Mouse (Mus musculus) forebrain, embryonic 10.5 days (tissue): ENCODE data around the gene Maml3. TPM values are rescaled to one million over a fixed set of nuclear protein-coding genes. Genes with fewer than 3 reads are reported as not detected.
A peak's percentile ranks its signal among the peaks of the same experiment; 100 is the strongest.

Experiments
- DNase-seq: peaks from one replicate; pipeline ENCODE4 v3.0.0-alpha.2; 2017; ENCODE audit warnings: low spot score; ENCODE audit errors: extremely low spot score
- H3K27ac ChIP-seq: fragments of 300-500 bp; sonication (generic); 2 replicates; pipeline ENCODE4 v1.5.1; 2016; ENCODE audit warnings: mild to moderate bottlenecking
- H3K27me3 ChIP-seq: fragments of 300-500 bp; sonication (generic); 2 replicates; pipeline ENCODE4 v1.6.1; 2016; ENCODE audit warnings: mild to moderate bottlenecking; ENCODE audit not compliant: poor library complexity, severe bottlenecking
- H3K36me3 ChIP-seq: fragments of 300-500 bp; sonication (generic); replicated peaks from 2 replicates; pipeline ENCODE4 v1.6.1; 2016; ENCODE audit warnings: mild to moderate bottlenecking, moderate library complexity
- H3K4me1 ChIP-seq: fragments of 300-500 bp; sonication (generic); 2 replicates; pipeline ENCODE4 v1.6.1; 2016
- H3K4me3 ChIP-seq: fragments of 300-500 bp; sonication (generic); 2 replicates; pipeline ENCODE4 v1.5.1; 2016; ENCODE audit warnings: mild to moderate bottlenecking, moderate library complexity
- H3K9me3 ChIP-seq: fragments of 300-500 bp; sonication (generic); 2 replicates; pipeline ENCODE4 v1.6.1; 2016; ENCODE audit warnings: mild to moderate bottlenecking, moderate library complexity
- WGBS: fragments of 180-500 bp; shearing (Covaris S2); methylation state at CpG from one replicate; pipeline ENCODE4 v1.1.7; 2016; 5-methylcytosine and 5-hydroxymethylcytosine counted together
- polyA plus RNA-seq: library from polyadenylated mRNA; unstranded; fragments of >200 nt; fragmentation: Nextera tagmentation; extraction: Ambion mirVana; gene quantifications from 2 replicates; pipeline ENCODE4 v1.2.1, GENCODE M21; 2016

Maml3 gene
- polyA plus RNA-seq, 1 experiment from 2014 or later, result 5.6 TPM

- H3K4me1 ChIP-seq, result peaks cover 15% of the 10 kb centered on the region; the same call in 1 of the 2 replicates
Measured at GRCm38 (mm10) chr3:51671071-51671469, 433.8 kb downstream of the Maml3 start.

GRCm38 (mm10) chr3:51670414-51671070 is 434.3 kb downstream of the Maml3 start:
- 80% methylated on average over 5 of the region's 5 CpGs for WGBS
- Histone ChIP-seq H3K9me3 (no peaks in the 10 kb centered on the region), H3K27ac (no peak overlapping the region), H3K4me1 (peaks cover 15% of the 10 kb centered on the region; the same call in 1 of the 2 replicates), H3K27me3 (no peaks in the 10 kb centered on the region), H3K36me3 (no peaks in the 10 kb centered on the region), H3K4me3 (no peak overlapping the region)
- no peak for DNase-seq

More at GRCm38 (mm10) chr3:51671071-51671469, 433.8 kb downstream of the Maml3 start:
- no peak overlapping the region for H3K27ac ChIP-seq
- H3K4me3 ChIP-seq, result no peak overlapping the region
- no peaks in the 10 kb centered on the region for H3K9me3 ChIP-seq
- 86% methylated on average over 1 of the region's 1 CpGs for WGBS
- no peaks in the 10 kb centered on the region for H3K36me3 ChIP-seq
- no peak for DNase-seq
- H3K27me3 ChIP-seq, result no peaks in the 10 kb centered on the region

- Histone ChIP-seq H3K9me3 (no peaks in the 10 kb centered on the region), H3K27me3 (no peaks in the 10 kb centered on the region), H3K4me1 (peaks cover 14% of the 10 kb centered on the region; the same call in 1 of the 2 replicates), H3K36me3 (no peaks in the 10 kb centered on the region), H3K27ac (no peak overlapping the region), H3K4me3 (no peak overlapping the region)
- WGBS, result 36% methylated on average over 2 of the region's 2 CpGs
- no peak for DNase-seq
Measured at GRCm38 (mm10) chr3:51668607-51669006, 436.3 kb downstream of the Maml3 start.

GRCm38 (mm10) chr3:51662557-51662956 is 442.3 kb downstream of the Maml3 start:
- peaks cover 12% of the 10 kb centered on the region for H3K4me1 ChIP-seq
- WGBS, result 72% methylated on average over 6 of the region's 6 CpGs
- no peaks in the 10 kb centered on the region for H3K36me3 ChIP-seq
- no peak overlapping the region for H3K4me3 ChIP-seq
- DNase-seq, result no peak
- no peak overlapping the region for H3K27ac ChIP-seq
- H3K9me3 ChIP-seq, result no peaks in the 10 kb centered on the region
- H3K27me3 ChIP-seq, result no peaks in the 10 kb centered on the region

- Histone ChIP-seq H3K27me3 (no peaks in the 10 kb centered on the region), H3K4me3 (no peak overlapping the region), H3K4me1 (peaks cover 12% of the 10 kb centered on the region), H3K9me3 (no peaks in the 10 kb centered on the region), H3K27ac (0 out of 2 replicates have a peak overlapping the region, but pooled peaks have one; percentile 40), H3K36me3 (no peaks in the 10 kb centered on the region)
- 77% methylated on average over 11 of the region's 11 CpGs for WGBS
- DNase-seq, result no peak
Measured at GRCm38 (mm10) chr3:51661880-51662550, 442.9 kb downstream of the Maml3 start.

GRCm38 (mm10) chr3:51661376-51661775 is 443.5 kb downstream of the Maml3 start:
- H3K9me3 ChIP-seq, result no peaks in the 10 kb centered on the region
- DNase-seq, result no peak
- H3K36me3 ChIP-seq, result no peaks in the 10 kb centered on the region
- peaks cover 12% of the 10 kb centered on the region for H3K4me1 ChIP-seq
- no peak overlapping the region for H3K27ac ChIP-seq
- no peak overlapping the region for H3K4me3 ChIP-seq
- WGBS, result 75% methylated on average over 5 of the region's 5 CpGs
- no peaks in the 10 kb centered on the region for H3K27me3 ChIP-seq

GRCm38 (mm10) chr3:51660821-51661276 is 444.0 kb downstream of the Maml3 start:
- H3K9me3 ChIP-seq, result no peaks in the 10 kb centered on the region
- H3K27me3 ChIP-seq, result no peaks in the 10 kb centered on the region
- H3K4me3 ChIP-seq, result no peak overlapping the region
- no peak for DNase-seq
- peaks cover 12% of the 10 kb centered on the region for H3K4me1 ChIP-seq
- no peak overlapping the region for H3K27ac ChIP-seq
- H3K36me3 ChIP-seq, result no peaks in the 10 kb centered on the region
- WGBS, result 82% methylated on average over 3 of the region's 3 CpGs

GRCm38 (mm10) chr3:51660060-51660459 is 444.8 kb downstream of the Maml3 start, which contains the start of gene Mgst2:
TSS of gene Mgst2 (plus strand) at chr3:51660360.
- Histone ChIP-seq H3K4me1 (peaks cover 12% of the 10 kb centered on the region), H3K27me3 (no peaks in the 10 kb centered on the region), H3K9me3 (no peaks in the 10 kb centered on the region), H3K4me3 (no peak within 1 kb of the TSS), H3K36me3 (no peaks in the 10 kb centered on the region), H3K27ac (no peak within 1 kb of the TSS)
- DNase-seq, result no peak
- 88% methylated on average over 4 of the region's 4 CpGs for WGBS

- Histone ChIP-seq H3K27ac (no peak overlapping the region), H3K4me1 (peaks cover 12% of the 10 kb centered on the region), H3K4me3 (no peak overlapping the region), H3K36me3 (no peaks in the 10 kb centered on the region), H3K9me3 (no peaks in the 10 kb centered on the region), H3K27me3 (no peaks in the 10 kb centered on the region)
- no peak for DNase-seq
- WGBS, result 88% methylated on average over 5 of the region's 5 CpGs
Measured at GRCm38 (mm10) chr3:51659415-51659814, 445.5 kb downstream of the Maml3 start.

- DNase-seq, result no peak
- H3K36me3 ChIP-seq, result no peaks in the 10 kb centered on the region
- H3K9me3 ChIP-seq, result no peaks in the 10 kb centered on the region
- no peak overlapping the region for H3K27ac ChIP-seq
- no peaks in the 10 kb centered on the region for H3K27me3 ChIP-seq
- no peak overlapping the region for H3K4me3 ChIP-seq
- WGBS, result 86% methylated on average over 6 of the region's 6 CpGs
- peaks cover 28% of the 10 kb centered on the region for H3K4me1 ChIP-seq
Measured at GRCm38 (mm10) chr3:51654303-51655055, 450.4 kb downstream of the Maml3 start.

- Histone ChIP-seq H3K36me3 (no peaks in the 10 kb centered on the region), H3K27me3 (no peaks in the 10 kb centered on the region), H3K4me3 (peak overlapping the region; percentile 40), H3K9me3 (no peaks in the 10 kb centered on the region), H3K4me1 (peaks cover 40% of the 10 kb centered on the region), H3K27ac (peak overlapping the region; percentile 84)
- WGBS, result 6% methylated on average over 9 of the region's 9 CpGs
- peak; percentile 66 for DNase-seq
Measured at GRCm38 (mm10) chr3:51652701-51653100, 452.2 kb downstream of the Maml3 start.

- WGBS, result 4% methylated on average over 9 of the region's 9 CpGs
- peak; percentile 80 for DNase-seq
- H3K27me3 ChIP-seq, result no peaks in the 10 kb centered on the region
- peak overlapping the region; percentile 84 for H3K27ac ChIP-seq
- peaks cover 40% of the 10 kb centered on the region for H3K4me1 ChIP-seq
- no peaks in the 10 kb centered on the region for H3K36me3 ChIP-seq
- H3K4me3 ChIP-seq, result peak overlapping the region; percentile 40
- no peaks in the 10 kb centered on the region for H3K9me3 ChIP-seq
Measured at GRCm38 (mm10) chr3:51652292-51652691, 452.6 kb downstream of the Maml3 start.
